Mouse (Mus musculus): ENCODE data around the gene Hykk.
"Not testable (repeated sequence)": the region's sequence is repeated elsewhere in the genome, so short reads cannot be mapped to it uniquely, and the experiment has no call there.

Gene Hykk

GRCm38 (mm10) chr9:54917010-54917677, at the start of gene Hykk:
Gene Hykk (plus strand): TSS chr9:54917283.
- in situ Hi-C loops (cut with MboI), result no loop called here

- in situ Hi-C loops (cut with MboI), result no loop called here
These were observed 38.3 kb upstream of the Hykk start for GRCm38 (mm10) chr9:54878759-54879158.

- in situ Hi-C loops (cut with MboI), result no loop called here
These were observed 25.0 kb upstream of the Hykk start for GRCm38 (mm10) chr9:54892111-54892510.

- in situ Hi-C loops (cut with MboI), result no loop called here
These were observed 20.0 kb upstream of the Hykk start for GRCm38 (mm10) chr9:54897097-54897496.

- in situ Hi-C loops (cut with MboI), result no loop called here
These were observed 7.6 kb upstream of the Hykk start for GRCm38 (mm10) chr9:54909446-54909845.

- in situ Hi-C loops (cut with MboI), result no loop called here
These were observed 1.5 kb upstream of the Hykk start for GRCm38 (mm10) chr9:54915576-54915975.

- in situ Hi-C loops (cut with MboI), result no loop called here
These were observed 682 bp upstream of the Hykk start for GRCm38 (mm10) chr9:54916401-54916800.

- in situ Hi-C loops (cut with MboI), result no loop called here
These were observed 1.1 kb downstream of the Hykk start for GRCm38 (mm10) chr9:54918191-54918590.

- in situ Hi-C loops (cut with MboI), result no loop called here
These were observed 1.7 kb downstream of the Hykk start for GRCm38 (mm10) chr9:54918781-54919180.

- in situ Hi-C loops (cut with MboI), result no loop called here
These were observed 2.9 kb downstream of the Hykk start for GRCm38 (mm10) chr9:54919946-54920345.

GRCm38 (mm10) chr9:54930741-54931140, 13.7 kb downstream of the Hykk start:
- in situ Hi-C loops (cut with MboI), result no loop called here

- in situ Hi-C loops (cut with MboI), result no loop called here
These were observed 14.7 kb downstream of the Hykk start for GRCm38 (mm10) chr9:54931765-54932164.

GRCm38 (mm10) chr9:54932379-54932778, 15.3 kb downstream of the Hykk start:
- in situ Hi-C loops (cut with MboI), result no loop called here

- in situ Hi-C loops (cut with MboI), result no loop called here
These were observed 25.0 kb downstream of the Hykk start for GRCm38 (mm10) chr9:54942071-54942470.

GRCm38 (mm10) chr9:54944467-54944866, 27.4 kb downstream of the Hykk start:
- in situ Hi-C loops (cut with MboI), result no loop called here

GRCm38 (mm10) chr9:54946256-54946655, 29.2 kb downstream of the Hykk start:
- in situ Hi-C loops (cut with MboI), result no loop called here

- in situ Hi-C loops (cut with MboI), result no loop called here
These were observed 32.4 kb downstream of the Hykk start for GRCm38 (mm10) chr9:54949465-54949864.

GRCm38 (mm10) chr9:54950162-54950561, 33.1 kb downstream of the Hykk start:
- in situ Hi-C loops (cut with MboI), result not testable (repeated sequence)

- in situ Hi-C loops (cut with MboI), result no loop called here
These were observed 33.7 kb downstream of the Hykk start, which contains the start of the genes Psma4 and AY074887 for GRCm38 (mm10) chr9:54950575-54951321. Gene Psma4 (plus strand): TSS chr9:54950790. Gene AY074887 (minus strand): TSS chr9:54950998.

GRCm38 (mm10) chr9:54961059-54961458, 44.0 kb downstream of the Hykk start:
- in situ Hi-C loops (cut with MboI), result no loop called here

- in situ Hi-C loops (cut with MboI), result no loop called here
These were observed 46.6 kb downstream of the Hykk start for GRCm38 (mm10) chr9:54963669-54964068.

- in situ Hi-C loops (cut with MboI), result no loop called here
These were observed 53.0 kb downstream of the Hykk start for GRCm38 (mm10) chr9:54969972-54970637.

- in situ Hi-C loops (cut with MboI), result no loop called here
These were observed 63.6 kb downstream of the Hykk start, which contains the start of gene Chrna5 for GRCm38 (mm10) chr9:54980674-54981073. Gene Chrna5 (plus strand): TSS chr9:54980880.
